Mouse (Mus musculus) ovary, postnatal 36 days (tissue): ENCODE results near the gene Trcg1.
"Not testable (repeated sequence)": the region's sequence is repeated elsewhere in the genome, so short reads cannot be mapped to it uniquely, and the experiment has no call there.

Source experiments
- DNase-seq: peaks from one replicate; pipeline ENCODE4 v3.0.0; 2022; ENCODE audit warnings: low spot score, mixed read lengths

The Trcg1 gene

DNA sequence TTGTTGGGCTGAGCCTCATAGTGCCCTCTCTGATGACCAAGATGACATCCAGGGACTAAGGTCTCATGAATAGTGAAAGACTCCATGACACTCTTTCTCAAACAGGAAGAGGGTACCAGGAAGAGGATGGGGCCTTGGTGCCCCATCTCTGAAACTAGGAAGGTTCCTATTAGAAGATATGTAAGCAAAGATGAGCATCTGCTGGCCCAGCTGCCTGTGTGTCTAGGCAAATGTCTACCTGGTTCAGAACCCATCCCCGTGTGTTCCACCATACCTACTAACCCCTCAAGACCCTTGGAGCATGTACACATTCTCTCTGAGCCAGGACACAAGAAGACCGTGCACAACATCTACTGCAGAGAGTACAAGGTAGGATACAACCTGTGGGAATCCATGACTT is at the start of gene Trcg1:
Gene Trcg1 (plus strand): TSS at position 301 of the 400 bp plus-strand sequence.
- no peak for DNase-seq

DNA sequence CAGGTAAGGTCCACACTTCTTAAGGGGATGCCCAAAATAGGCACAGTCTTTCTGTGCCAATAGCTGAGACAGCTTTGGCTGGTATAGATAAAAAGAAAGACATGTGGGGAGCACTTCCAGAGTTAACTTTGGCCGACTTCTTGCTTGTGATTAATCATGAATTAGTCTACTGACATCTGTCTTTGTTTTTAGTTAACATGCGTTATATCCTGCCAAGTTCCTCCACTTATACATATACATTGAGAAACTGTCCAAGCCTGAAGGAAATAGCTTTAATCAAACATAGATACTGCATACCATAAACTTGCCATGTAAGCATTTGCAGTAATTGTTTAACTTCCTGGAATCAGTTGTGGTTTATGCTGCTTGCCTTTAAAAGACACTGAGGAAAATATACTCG is 39.6 kb upstream of the Trcg1 start:
- no peak for DNase-seq

DNA sequence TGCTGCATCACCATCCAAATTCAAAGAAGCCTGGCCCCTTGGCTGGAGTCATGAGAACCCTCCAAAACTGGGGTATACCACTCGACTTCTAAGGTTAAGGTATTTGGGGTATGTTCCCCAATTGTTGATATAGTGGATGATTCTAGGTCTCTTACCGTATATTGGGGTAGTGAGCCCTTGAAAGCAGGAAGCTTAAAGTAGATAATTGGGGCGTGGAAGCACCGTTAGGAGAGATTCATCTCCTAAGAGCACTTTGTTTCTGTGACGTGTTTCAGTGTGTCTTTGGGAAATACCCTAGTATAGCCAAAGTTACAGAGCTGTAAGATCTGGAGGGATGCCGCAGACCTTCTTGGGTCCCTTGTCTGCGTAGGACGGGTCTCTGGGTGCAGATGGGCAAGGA is 38.9 kb upstream of the Trcg1 start:
- no peak for DNase-seq

GRCm38 (mm10) chr9:57202981-57203380 is 33.4 kb upstream of the Trcg1 start:
- no peak for DNase-seq

- not testable (repeated sequence) for DNase-seq
Measured at GRCm38 (mm10) chr9:57203571-57203970, 32.8 kb upstream of the Trcg1 start.

DNA sequence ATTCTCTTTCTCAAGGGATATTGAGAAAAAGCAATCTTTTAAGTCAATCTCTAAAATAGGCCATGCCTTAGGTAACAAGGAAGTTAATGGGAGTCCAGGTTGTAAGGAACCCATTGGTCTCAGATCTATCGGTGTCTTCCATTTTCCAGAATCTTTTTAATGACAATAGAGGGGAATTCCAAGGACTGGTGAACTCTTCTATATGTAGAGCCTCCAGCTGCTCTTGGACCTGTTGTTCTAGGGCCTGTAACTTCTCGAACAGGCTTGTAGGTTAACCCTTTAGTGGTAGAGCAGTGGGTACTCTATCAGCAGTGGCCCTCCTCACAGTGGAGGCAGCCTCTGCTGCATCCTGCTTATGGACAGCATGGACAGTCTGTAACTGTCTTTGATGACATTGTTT is 29.5 kb upstream of the Trcg1 start:
- DNase-seq, result no peak

GRCm38 (mm10) chr9:57209316-57209715 is 27.0 kb upstream of the Trcg1 start:
- DNase-seq, result peak; percentile 22

DNA sequence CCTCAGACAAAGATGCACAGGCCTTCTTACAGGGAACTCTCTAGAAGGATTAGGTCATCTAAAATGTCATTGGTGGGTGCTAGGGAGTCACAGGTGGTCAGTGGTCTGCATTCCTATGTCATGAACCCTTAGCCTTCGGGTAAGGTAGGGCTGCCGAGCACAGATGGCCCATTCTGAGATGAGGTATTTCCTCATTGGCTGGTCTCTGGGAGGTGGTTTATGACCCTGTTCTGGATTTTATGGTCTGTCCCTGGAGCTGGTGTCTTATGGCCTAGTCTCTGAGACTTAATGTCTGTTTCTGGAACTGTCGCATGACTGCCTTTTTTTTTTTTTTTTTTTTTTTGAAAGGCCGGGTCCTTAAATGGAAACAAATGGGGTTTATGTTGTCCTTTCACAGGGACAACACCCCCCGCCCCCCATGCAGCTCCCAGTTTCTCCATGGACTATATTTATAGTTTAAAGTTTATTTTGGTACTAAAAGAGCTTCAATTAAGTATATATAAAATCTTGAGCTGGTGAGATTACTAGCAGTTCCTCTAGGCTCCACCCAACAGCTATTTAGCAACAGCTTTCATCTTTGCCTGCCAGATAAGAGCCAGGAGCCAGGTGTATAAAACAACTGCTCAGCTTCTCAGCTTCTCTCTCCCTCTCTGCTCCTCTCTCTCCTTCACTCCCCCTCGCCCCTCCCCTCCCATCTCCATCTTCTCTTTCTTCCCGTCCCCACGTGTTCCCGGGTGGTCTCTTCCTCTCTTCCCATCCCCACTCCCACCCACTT is 23.7 kb upstream of the Trcg1 start:
- DNase-seq, result no peak

DNA sequence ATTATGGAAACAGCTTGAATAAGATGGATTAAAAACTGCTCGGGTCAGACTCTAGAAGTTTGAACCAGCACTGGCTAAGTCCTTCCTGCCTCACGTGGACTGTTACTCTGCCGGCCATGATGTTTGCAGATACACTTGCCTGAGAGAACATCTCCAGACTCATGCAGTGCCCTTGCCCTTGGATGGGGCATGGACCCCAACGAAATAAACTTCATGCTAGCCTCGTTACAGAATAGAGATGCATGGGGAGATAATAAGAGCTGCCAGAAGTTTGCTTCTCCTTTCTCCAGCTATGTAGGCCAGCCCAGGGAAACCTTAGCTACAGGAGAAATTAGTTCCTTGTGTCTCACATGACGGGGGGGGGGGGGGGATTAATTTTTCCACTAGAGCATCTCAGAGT is 21.9 kb upstream of the Trcg1 start:
- no peak for DNase-seq

- no peak for DNase-seq
Measured at GRCm38 (mm10) chr9:57217220-57217619, 19.1 kb upstream of the Trcg1 start.

DNA sequence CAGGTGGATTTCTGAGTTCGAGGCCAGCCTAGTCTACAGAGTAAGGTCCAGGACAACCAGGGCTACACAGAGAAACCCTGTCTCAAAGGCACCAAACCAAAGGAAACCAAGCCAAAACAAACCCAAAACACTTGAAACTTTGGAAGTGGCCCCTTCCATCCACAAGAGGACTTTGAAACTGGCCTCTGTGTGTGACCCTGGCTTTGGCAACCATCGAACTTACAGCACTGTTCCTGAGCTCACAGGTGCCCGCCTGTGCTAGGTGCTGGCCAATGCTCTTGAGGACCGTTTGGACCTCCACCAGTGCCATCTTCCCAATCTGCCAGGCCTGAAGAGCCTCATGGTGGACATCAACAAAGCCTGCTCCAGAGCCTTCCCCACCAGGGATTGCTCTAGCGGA is 17.6 kb upstream of the Trcg1 start:
- DNase-seq, result no peak

DNA sequence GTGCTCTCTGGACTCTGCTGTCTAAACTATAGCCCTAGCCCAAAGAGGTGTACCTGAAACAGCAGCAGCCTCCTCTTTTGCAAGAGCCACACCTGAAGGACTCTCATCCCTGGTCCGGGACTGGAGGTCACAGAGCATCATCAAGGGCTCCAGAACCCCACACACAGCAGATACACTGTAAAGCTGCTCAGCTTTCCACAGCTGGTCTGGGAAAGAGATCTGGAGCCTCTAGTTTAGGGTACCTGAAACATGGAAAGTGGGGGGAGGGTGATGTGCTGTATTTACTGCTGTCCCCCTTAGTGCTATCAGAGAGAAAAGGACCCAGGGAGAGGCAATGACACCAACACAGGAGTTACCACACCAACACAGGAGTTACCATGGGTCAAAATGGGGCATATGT is 16.8 kb upstream of the Trcg1 start:
- no peak for DNase-seq

DNA sequence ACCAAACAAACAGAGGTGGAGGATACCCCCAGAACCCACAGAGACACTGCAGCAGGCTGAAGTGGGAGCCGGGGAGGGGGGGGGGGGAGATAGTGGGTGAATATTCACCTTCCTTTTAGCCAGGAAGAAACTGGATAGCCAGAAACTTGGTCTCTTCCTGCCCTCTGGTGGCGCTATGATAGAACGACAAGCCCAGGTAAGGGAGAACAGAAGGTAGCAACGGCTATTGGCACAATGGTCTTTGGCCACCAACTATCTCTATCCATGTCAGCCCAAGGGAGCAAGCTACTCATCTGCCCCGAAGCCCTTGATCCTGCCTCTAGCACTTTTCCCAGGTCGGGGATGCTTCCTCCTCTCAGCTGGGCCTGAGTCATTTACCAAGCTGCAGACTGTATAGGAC is 16.0 kb upstream of the Trcg1 start:
- DNase-seq, result peak; percentile 8

GRCm38 (mm10) chr9:57223341-57223740 is 13.0 kb upstream of the Trcg1 start:
- DNase-seq, result no peak

GRCm38 (mm10) chr9:57225780-57226627 is 10.4 kb upstream of the Trcg1 start:
- no peak for DNase-seq

- not testable (repeated sequence) for DNase-seq
Measured at GRCm38 (mm10) chr9:57226628-57227122, 9.7 kb upstream of the Trcg1 start.

GRCm38 (mm10) chr9:57227203-57227602 is 9.2 kb upstream of the Trcg1 start:
- DNase-seq, result no peak

DNA sequence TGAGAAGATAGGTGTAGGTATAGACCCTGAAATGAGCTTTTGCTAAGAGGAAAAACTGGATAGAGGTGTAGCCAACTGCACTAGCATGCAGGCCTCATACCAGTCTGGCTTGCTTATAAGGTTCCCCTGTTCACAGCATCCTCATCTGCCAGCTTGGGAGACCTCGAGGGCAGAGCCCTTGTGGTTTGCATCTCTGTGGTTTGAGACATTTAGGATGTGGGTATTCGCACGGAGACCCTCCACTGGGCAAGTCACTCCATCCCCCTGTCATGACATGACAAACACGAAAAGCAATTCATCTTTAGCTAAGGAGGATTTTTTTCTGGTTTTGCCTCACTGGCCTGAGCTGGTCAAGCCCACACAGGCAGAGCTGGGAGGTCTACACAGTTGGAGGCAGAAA is 8.2 kb upstream of the Trcg1 start:
- DNase-seq, result no peak

GRCm38 (mm10) chr9:57229726-57230125 is 6.6 kb upstream of the Trcg1 start:
- DNase-seq, result no peak

GRCm38 (mm10) chr9:57230146-57230783 is 6.1 kb upstream of the Trcg1 start:
- no peak for DNase-seq

DNA sequence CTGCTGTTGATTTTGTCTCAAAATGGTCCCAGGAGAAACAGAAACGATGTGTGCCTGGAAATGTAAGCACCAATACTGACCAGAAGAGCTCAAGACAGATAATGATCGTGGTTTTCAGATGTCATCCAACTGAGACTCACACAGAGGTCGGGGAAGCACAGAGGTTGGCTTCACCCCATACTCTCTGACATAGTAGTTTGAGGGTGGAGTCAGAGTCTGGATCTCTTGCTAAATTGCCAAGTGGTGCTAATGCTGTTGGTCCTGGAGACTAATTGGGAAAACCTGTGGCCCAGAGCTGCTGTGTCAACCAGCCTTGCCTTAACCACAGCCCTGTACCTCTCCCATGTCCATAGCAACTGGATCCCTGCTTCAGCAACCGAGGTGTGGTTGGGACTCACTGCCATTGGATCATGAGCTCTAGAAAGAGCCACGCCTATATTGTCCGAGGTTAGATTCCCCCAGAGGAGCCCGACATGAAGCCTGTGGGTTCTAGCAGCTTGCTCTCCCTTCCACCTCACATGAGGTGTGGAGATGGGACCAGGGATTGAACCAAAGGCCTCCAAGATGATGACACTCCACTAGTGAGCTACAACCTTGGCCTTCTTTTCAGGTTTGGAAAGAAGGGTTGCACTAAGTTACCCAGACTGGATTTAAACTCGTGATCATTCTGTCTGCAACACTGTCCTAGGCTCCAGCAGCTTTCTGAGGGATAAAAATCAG is 4.7 kb upstream of the Trcg1 start:
- DNase-seq, result no peak

DNA sequence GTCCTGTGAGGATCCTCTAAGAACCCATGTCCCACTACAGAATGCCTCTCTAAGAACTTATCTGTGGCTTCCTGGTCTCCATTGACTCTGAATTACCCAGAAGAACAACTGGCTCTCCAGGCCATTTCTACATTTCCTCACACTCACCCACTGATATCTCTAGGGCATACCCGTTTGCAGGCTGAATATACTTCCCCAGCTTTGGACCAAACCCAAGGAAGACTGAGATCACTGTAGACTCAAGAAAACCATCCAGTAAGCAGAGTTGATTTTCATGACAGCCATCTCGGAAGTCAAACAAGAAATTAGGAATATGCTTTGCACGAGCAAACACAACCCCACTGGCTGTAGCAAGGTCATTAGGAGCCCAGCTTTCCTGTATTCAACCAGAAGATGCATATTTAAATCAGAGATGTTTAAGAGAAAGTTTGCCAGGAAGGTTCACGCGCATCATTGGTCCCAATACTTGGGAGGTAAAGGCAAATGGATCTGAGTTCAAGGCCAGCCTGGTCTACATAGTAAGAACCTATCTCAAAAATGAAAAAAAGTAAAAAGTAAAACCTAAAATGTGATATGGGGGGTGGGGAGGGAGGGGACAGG is 3.9 kb upstream of the Trcg1 start:
- DNase-seq, result no peak
